Mouse (Mus musculus) thymus, adult 2 months (tissue): ENCODE results near the gene Pde4a.

Source experiments
- CTCF ChIP-seq: fragments of 200-500 bp; IDR thresholded peaks from 2 replicates; pipeline ENCODE4 v1.5.1; 2012; ENCODE audit warnings: mild to moderate bottlenecking, control low read depth, low read length, moderate library complexity, borderline replicate concordance; ENCODE audit not compliant: control insufficient read depth, poor library complexity, insufficient read depth; ENCODE audit errors: extremely low read depth
- POLR2A ChIP-seq: fragments of 200-500 bp; IDR thresholded peaks from 2 replicates; pipeline ENCODE4 v1.6.1; 2012; ENCODE audit warnings: mild to moderate bottlenecking, low read length, control low read depth, moderate library complexity; ENCODE audit not compliant: control insufficient read depth, poor library complexity, insufficient read depth; ENCODE audit errors: extremely low read depth

- TF ChIP-seq CTCF = no peak
- TF ChIP-seq POLR2A = no peak
Measured at GRCm38 (mm10) chr9:21169157-21169556, 3.6 kb downstream of the Pde4a start.
